Mouse (Mus musculus) C2C12 (cell line): ENCODE results near the gene Olfr1000. TPM values are rescaled to one million over a fixed set of nuclear protein-coding genes. Genes with fewer than 3 reads are reported as not detected.
"Not testable (repeated sequence)": the region's sequence is repeated elsewhere in the genome, so short reads cannot be mapped to it uniquely, and the experiment has no call there.

Source experiments
- H3K27me3 ChIP-seq: one replicate; pipeline ENCODE4 v1.6.1; 2011; ENCODE audit not compliant: control insufficient read depth, insufficient read depth, insufficient read length
- H3K36me3 ChIP-seq: one replicate; pipeline ENCODE4 v1.6.1; 2011; ENCODE audit not compliant: control insufficient read depth, insufficient read depth
- H3K4me3 ChIP-seq: one replicate; pipeline ENCODE4 v1.5.1; 2011; ENCODE audit warnings: mild to moderate bottlenecking, control low read depth; ENCODE audit not compliant: poor library complexity, insufficient read depth, severe bottlenecking
- H3K79me2 ChIP-seq: one replicate; pipeline ENCODE4 v1.6.1; 2011; ENCODE audit not compliant: control insufficient read depth, insufficient read depth
- H3K79me3 ChIP-seq: one replicate; pipeline ENCODE4 v1.6.1; 2011; ENCODE audit warnings: low read depth, control low read depth
- H3ac ChIP-seq: one replicate; pipeline ENCODE3; 2011; ENCODE audit warnings: low read depth; ENCODE audit not compliant: control insufficient read depth, insufficient read length
- CEBPB ChIP-seq: IDR thresholded peaks from one replicate; pipeline ENCODE4 v1.6.1; 2011; ENCODE audit warnings: low read depth, mild to moderate bottlenecking, control low read depth, moderate library complexity
- CTCF ChIP-seq: IDR thresholded peaks from one replicate; pipeline ENCODE4 v1.5.1; 2011; ENCODE audit not compliant: control insufficient read depth, insufficient read depth, insufficient read length
- FOSL1 ChIP-seq: IDR thresholded peaks from one replicate; pipeline ENCODE4 v1.8.0; 2011; ENCODE audit warnings: mild to moderate bottlenecking, low read length; ENCODE audit not compliant: poor library complexity, insufficient read depth, severe bottlenecking
- MAX ChIP-seq: IDR thresholded peaks from one replicate; pipeline ENCODE4 v1.6.1; 2011; ENCODE audit warnings: mild to moderate bottlenecking, control low read depth
- MYOD1 ChIP-seq: IDR thresholded peaks from one replicate; pipeline ENCODE4 v1.6.1; 2011; ENCODE audit warnings: low read depth; ENCODE audit not compliant: control insufficient read depth, insufficient read length
- MYOG ChIP-seq: IDR thresholded peaks from one replicate; pipeline ENCODE4 v1.6.1; 2011; ENCODE audit not compliant: control insufficient read depth, insufficient read length; ENCODE audit errors: extremely low read depth
- USF1 ChIP-seq: IDR thresholded peaks from one replicate; pipeline ENCODE4 v1.6.1; 2011; ENCODE audit warnings: low read depth, mild to moderate bottlenecking, control low read depth, moderate library complexity
- long read RNA-seq, 2 experiments: library from polyadenylated mRNA; unstranded; transcript quantifications; one replicate each; pipeline ENCODE4 v2.0.0; 2019 to 2020
- polyA plus RNA-seq: library from polyadenylated mRNA; unstranded; fragments of >200 nt; fragmentation: generic; extraction: Trizol; gene quantifications from one replicate; pipeline ENCODE4 v1.2.1, GENCODE M21; 2012; ENCODE audit warnings: missing spikeins

Gene Olfr1000
- not detected for polyA plus RNA-seq
- long read RNA-seq, experiment 1, result 0 reads
- long read RNA-seq, experiment 2, result 0 reads

- Histone ChIP-seq H3K36me3 (no peaks in the 10 kb centered on the region), H3K27me3 (no peaks in the 10 kb centered on the region), H3K79me3 (no peaks in the 10 kb centered on the region), H3K79me2 (no peaks in the 10 kb centered on the region), H3ac (no peak within 1 kb of the TSS), H3K4me3 (no peak within 1 kb of the TSS)
- no peak for TF ChIP-seq CTCF
- TF ChIP-seq FOSL1, result no peak
- no peak for TF ChIP-seq MYOG
- TF ChIP-seq CEBPB, result no peak
- TF ChIP-seq MAX, result no peak
- no peak for TF ChIP-seq MYOD1
- TF ChIP-seq USF1, result no peak
Observed at GRCm38 (mm10) chr2:85611803-85612202, at the start of gene Olfr1000. Olfr1000 (minus strand) TSS chr2:85611903.

- no peaks in the 10 kb centered on the region for H3K36me3 ChIP-seq
- no peaks in the 10 kb centered on the region for H3K27me3 ChIP-seq
- TF ChIP-seq USF1, result no peak
- no peak for TF ChIP-seq MYOD1
- TF ChIP-seq MYOG, result no peak
- TF ChIP-seq CTCF, result no peak
- no peak for TF ChIP-seq CEBPB
- TF ChIP-seq MAX, result no peak
- no peak for TF ChIP-seq FOSL1
- H3K4me3 ChIP-seq, result no peak within 1 kb of the TSS
- no peak within 1 kb of the TSS for H3ac ChIP-seq
- no peaks in the 10 kb centered on the region for H3K79me3 ChIP-seq
- no peaks in the 10 kb centered on the region for H3K79me2 ChIP-seq
Observed at GRCm38 (mm10) chr2:85650604-85651003, 38.9 kb upstream of the Olfr1000 start, which contains the start of gene Olfr1002. Olfr1002 (minus strand) TSS chr2:85650704.

GRCm38 (mm10) chr2:85588648-85589047 is 23.1 kb downstream of the Olfr1000 start, which contains the start of gene Olfr998:
Olfr998 (plus strand) TSS chr2:85588948.
- H3K27me3 ChIP-seq, H3K79me2 ChIP-seq, H3K4me3 ChIP-seq, H3K36me3 ChIP-seq, H3ac ChIP-seq, H3K79me3 ChIP-seq: not testable (repeated sequence)

- Histone ChIP-seq H3K79me3 (no peaks in the 10 kb centered on the region), H3ac (no peak within 1 kb of the TSS), H3K79me2 (no peaks in the 10 kb centered on the region), H3K36me3 (no peaks in the 10 kb centered on the region), H3K4me3 (no peak within 1 kb of the TSS), H3K27me3 (no peaks in the 10 kb centered on the region)
- TF ChIP-seq USF1 (no peak), CEBPB (no peak), MAX (no peak), CTCF (no peak), FOSL1 (no peak)
Observed at GRCm38 (mm10) chr2:85578915-85579314, 32.8 kb downstream of the Olfr1000 start, which contains the start of gene Olfr996. Olfr996 (plus strand) TSS chr2:85579215.

- no peaks in the 10 kb centered on the region for H3K36me3 ChIP-seq
- H3K79me2 ChIP-seq, result no peaks in the 10 kb centered on the region
- H3K27me3 ChIP-seq, result no peaks in the 10 kb centered on the region
- no peaks in the 10 kb centered on the region for H3K79me3 ChIP-seq
- no peak overlapping the region for H3ac ChIP-seq
- H3K4me3 ChIP-seq, result no peak overlapping the region
- TF ChIP-seq USF1 (no peak), CTCF (peak; percentile 13)
Observed at GRCm38 (mm10) chr2:85561187-85561586, 50.5 kb downstream of the Olfr1000 start.

- Histone ChIP-seq H3K27me3 (no peaks in the 10 kb centered on the region), H3K4me3 (no peak overlapping the region), H3K79me2 (no peaks in the 10 kb centered on the region), H3ac (no peak overlapping the region), H3K79me3 (no peaks in the 10 kb centered on the region), H3K36me3 (no peaks in the 10 kb centered on the region)
- TF ChIP-seq CEBPB (no peak), FOSL1 (no peak), MAX (no peak), USF1 (no peak), MYOD1 (no peak), MYOG (no peak), CTCF (no peak)
Observed at GRCm38 (mm10) chr2:85560226-85560625, 51.5 kb downstream of the Olfr1000 start.

Other genes with a start within 250 kb of the Olfr1000 start
- gene Olfr988, start 248.7 kb downstream of the Olfr1000 start, polyA plus RNA-seq, result not detected
- not detected for gene Olfr992, start 202.4 kb downstream of the Olfr1000 start, polyA plus RNA-seq
- gene Olfr993, start 197.0 kb downstream of the Olfr1000 start, polyA plus RNA-seq, result not detected
- gene Olfr994, start 175.5 kb downstream of the Olfr1000 start, polyA plus RNA-seq, result not detected
- not detected for gene Olfr995, start 168.3 kb downstream of the Olfr1000 start, polyA plus RNA-seq
- gene 4833423E24Rik, start 92.9 kb downstream of the Olfr1000 start, polyA plus RNA-seq, result not detected
- not detected for gene Olfr996, start 32.7 kb downstream of the Olfr1000 start, polyA plus RNA-seq
- not detected for gene Olfr998, start 23.0 kb downstream of the Olfr1000 start, polyA plus RNA-seq
- gene Olfr1002, start 38.8 kb upstream of the Olfr1000 start, polyA plus RNA-seq, result not detected
- gene Olfr154, start 52.6 kb upstream of the Olfr1000 start, polyA plus RNA-seq, result not detected
- not detected for gene Olfr1006, start 66.9 kb upstream of the Olfr1000 start, polyA plus RNA-seq
- gene Olfr1008, start 77.5 kb upstream of the Olfr1000 start, polyA plus RNA-seq, result not detected
- gene Olfr1009, start 103.5 kb upstream of the Olfr1000 start, polyA plus RNA-seq, result not detected
- gene Olfr1012, start 150.9 kb upstream of the Olfr1000 start, polyA plus RNA-seq, result not detected
- gene Olfr1013, start 155.2 kb upstream of the Olfr1000 start, polyA plus RNA-seq, result not detected
- gene Olfr1014, start 160.8 kb upstream of the Olfr1000 start, polyA plus RNA-seq, result not detected
- gene Olfr1015, start 170.1 kb upstream of the Olfr1000 start, polyA plus RNA-seq, result not detected
- not detected for gene Olfr1016, start 190.6 kb upstream of the Olfr1000 start, polyA plus RNA-seq
- gene Olfr1018, start 206.6 kb upstream of the Olfr1000 start, polyA plus RNA-seq, result not detected
- not detected for gene Olfr1019, start 233.6 kb upstream of the Olfr1000 start, polyA plus RNA-seq
- not detected for gene Olfr1020, start 235.1 kb upstream of the Olfr1000 start, polyA plus RNA-seq